Mouse (Mus musculus) spleen, adult 2 months (tissue): ENCODE measurements around the gene Mylk. TPM values are rescaled to one million over a fixed set of nuclear protein-coding genes. Genes with fewer than 3 reads are reported as not detected.

ENCODE experiments used
- DNase-seq, 2 experiments: peaks; one replicate each; pipeline versions ENCODE4 v3.0.0 to v3.0.0-alpha.2; 2012 to 2021; ENCODE audit warnings: low spot score in 2 of 2, low read depth in 1 of 2
- H3K27ac ChIP-seq: fragments of 200-500 bp; 2 replicates; pipeline ENCODE4 v1.5.1; 2012; ENCODE audit warnings: low read length, inconsistent platforms; ENCODE audit not compliant: insufficient read depth
- H3K27me3 ChIP-seq: fragments of 200-500 bp; 2 replicates; pipeline ENCODE4 v1.6.1; 2012; ENCODE audit warnings: mild to moderate bottlenecking, moderate library complexity, low read length, inconsistent platforms; ENCODE audit not compliant: control insufficient read depth, insufficient read depth
- H3K36me3 ChIP-seq: fragments of 200-500 bp; 2 replicates; pipeline ENCODE4 v1.6.1; 2012; ENCODE audit warnings: mild to moderate bottlenecking, low read length, inconsistent platforms; ENCODE audit not compliant: control insufficient read depth, insufficient read depth
- H3K4me1 ChIP-seq: fragments of 200-500 bp; 2 replicates; pipeline ENCODE4 v1.6.1; 2011; ENCODE audit warnings: inconsistent platforms; ENCODE audit not compliant: control insufficient read depth, insufficient read depth, insufficient read length
- H3K4me3 ChIP-seq: fragments of 200-500 bp; 2 replicates; pipeline ENCODE4 v1.5.1; 2011; ENCODE audit warnings: mild to moderate bottlenecking, inconsistent platforms; ENCODE audit not compliant: insufficient read depth, insufficient read length; ENCODE audit errors: extremely low read depth
- CTCF ChIP-seq: fragments of 200-500 bp; IDR thresholded peaks from 2 replicates; pipeline ENCODE4 v1.5.1; 2011; ENCODE audit warnings: mild to moderate bottlenecking, inconsistent platforms; ENCODE audit not compliant: insufficient read depth, insufficient read length, insufficient replicate concordance; ENCODE audit errors: extremely low read depth
- POLR2A ChIP-seq: fragments of 200-500 bp; IDR thresholded peaks from 2 replicates; pipeline ENCODE4 v1.6.1; 2011; ENCODE audit warnings: low read depth, low read length, inconsistent platforms
- WGBS: fragments of 180-500 bp; shearing (Covaris S2); methylation state at CpG from one replicate; pipeline ENCODE4 v1.1.7; 2018; 5-methylcytosine and 5-hydroxymethylcytosine counted together
- polyA plus RNA-seq: library from polyadenylated mRNA; depleted of rRNA; stranded (reverse); fragments of >200 nt; gene quantifications from 2 replicates; pipeline ENCODE4 v1.2.3, GENCODE M21; 2012

Gene Mylk
- polyA plus RNA-seq, 1 experiment: 41.9 TPM

DNA sequence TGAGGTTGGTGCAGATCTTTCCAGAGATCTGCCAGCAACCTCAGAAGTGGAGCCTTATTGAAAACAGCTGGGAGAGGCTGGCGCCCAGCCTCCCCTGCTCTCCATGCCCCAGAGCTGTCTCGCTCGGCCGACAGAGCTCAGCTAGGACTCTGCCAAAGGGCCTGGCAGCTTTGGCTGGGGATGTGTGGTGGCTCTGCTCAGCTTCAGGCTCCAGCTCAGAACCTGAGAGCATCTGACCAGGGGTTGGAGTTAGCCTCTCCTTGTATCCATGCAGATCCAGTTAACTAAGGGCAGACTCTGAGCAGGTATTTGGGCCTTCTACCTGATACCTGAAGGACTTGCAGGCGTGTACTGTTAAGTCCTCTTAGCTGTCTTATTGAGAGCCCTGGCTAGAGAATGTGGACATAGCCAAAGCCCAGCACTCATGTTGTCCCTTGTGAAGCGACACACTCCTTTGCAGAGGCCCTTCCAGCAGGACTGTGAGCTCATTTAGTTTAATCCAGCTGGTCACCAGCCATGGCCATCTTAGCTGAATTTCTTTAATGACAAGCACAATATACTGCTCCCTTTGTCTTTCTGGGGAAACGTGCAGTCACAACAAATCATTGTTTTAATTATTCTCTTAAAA lies 94.8 kb downstream of the Mylk start:
- Histone ChIP-seq H3K36me3 (no peaks in the 10 kb centered on the region), H3K27me3 (no peaks in the 10 kb centered on the region), H3K27ac (no peak overlapping the region), H3K4me1 (no peaks in the 10 kb centered on the region), H3K4me3 (no peak overlapping the region)
- TF ChIP-seq CTCF: no peak
- TF ChIP-seq POLR2A: no peak
- WGBS: 91% methylated on average over 7 of the region's 7 CpGs
- DNase-seq: no peak

DNA sequence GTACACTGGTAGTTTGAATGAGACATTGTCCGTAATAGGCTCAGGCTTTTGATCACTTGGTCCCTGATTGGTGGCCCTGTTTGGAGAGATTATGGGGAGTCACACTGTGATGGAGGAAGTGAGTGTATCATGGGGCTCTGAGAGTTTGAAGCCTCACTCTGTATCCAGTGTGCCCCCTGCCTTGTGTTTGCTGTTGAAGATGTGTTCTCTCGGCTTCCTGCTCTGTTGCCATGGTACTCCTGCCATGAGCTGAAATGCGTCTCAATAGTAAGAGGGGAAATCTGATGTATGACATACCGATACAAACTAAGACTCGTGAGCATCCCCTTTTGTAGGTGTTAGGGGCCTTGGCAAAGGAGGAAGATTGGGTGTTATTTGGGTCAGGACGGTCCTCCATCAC lies 99.8 kb downstream of the Mylk start:
- Histone ChIP-seq H3K27me3 (no peaks in the 10 kb centered on the region), H3K36me3 (no peaks in the 10 kb centered on the region), H3K4me3 (no peak overlapping the region), H3K27ac (no peak overlapping the region), H3K4me1 (no peaks in the 10 kb centered on the region)
- no peak for DNase-seq
- TF ChIP-seq CTCF (no peak), POLR2A (no peak)
- 93% methylated on average over 6 of the region's 6 CpGs for WGBS

DNA sequence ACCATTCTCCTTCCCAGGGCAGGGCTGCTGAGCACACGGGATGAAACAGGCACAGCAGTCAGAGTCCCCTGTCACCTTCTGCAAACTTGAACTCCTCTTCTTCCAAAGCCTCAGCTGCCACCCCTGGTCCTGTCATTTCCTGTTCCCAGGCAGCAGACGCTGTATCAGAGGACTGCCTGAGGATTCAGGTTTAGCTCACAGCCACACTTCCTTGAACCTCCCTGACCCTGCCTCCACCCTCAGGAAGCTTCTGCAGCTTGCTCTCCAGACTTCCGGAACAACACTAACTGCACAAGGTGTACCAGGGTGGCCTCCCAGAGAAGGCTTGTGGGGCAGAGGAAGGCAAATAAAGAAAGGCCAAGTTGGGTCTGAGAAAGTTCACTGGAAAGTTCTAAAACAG lies 102.6 kb downstream of the Mylk start:
- Histone ChIP-seq H3K27me3 (no peaks in the 10 kb centered on the region), H3K27ac (no peak overlapping the region), H3K4me3 (no peak overlapping the region), H3K4me1 (no peaks in the 10 kb centered on the region), H3K36me3 (no peaks in the 10 kb centered on the region)
- 26% methylated on average over 3 of the region's 3 CpGs for WGBS
- no peak for DNase-seq
- TF ChIP-seq POLR2A (no peak), CTCF (no peak)

DNA sequence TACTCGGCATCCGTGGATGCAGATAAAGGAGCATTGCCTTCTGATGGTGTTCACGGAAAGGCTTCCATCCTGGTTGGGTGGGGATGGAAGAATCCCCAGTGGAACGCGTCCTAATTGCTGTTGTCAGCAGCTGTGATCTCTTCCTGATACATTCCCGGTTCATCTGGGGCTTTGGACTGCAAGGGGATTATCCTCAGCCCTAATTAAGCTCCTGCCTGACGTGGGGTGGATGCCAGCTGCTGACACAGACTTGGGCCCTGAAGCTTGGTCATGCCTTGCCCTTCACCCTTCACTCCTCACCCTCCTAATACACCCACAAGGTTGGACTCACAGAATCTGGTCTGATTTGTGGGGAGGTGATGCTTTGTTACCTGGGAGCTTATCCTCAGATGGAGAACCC lies 109.1 kb downstream of the Mylk start:
- TF ChIP-seq POLR2A: no peak
- no peak for TF ChIP-seq CTCF
- no peak for DNase-seq
- Histone ChIP-seq H3K4me3 (no peak overlapping the region), H3K27me3 (no peaks in the 10 kb centered on the region), H3K27ac (no peak overlapping the region), H3K36me3 (no peaks in the 10 kb centered on the region), H3K4me1 (no peaks in the 10 kb centered on the region)
- WGBS: 88% methylated on average over 7 of the region's 7 CpGs

DNA sequence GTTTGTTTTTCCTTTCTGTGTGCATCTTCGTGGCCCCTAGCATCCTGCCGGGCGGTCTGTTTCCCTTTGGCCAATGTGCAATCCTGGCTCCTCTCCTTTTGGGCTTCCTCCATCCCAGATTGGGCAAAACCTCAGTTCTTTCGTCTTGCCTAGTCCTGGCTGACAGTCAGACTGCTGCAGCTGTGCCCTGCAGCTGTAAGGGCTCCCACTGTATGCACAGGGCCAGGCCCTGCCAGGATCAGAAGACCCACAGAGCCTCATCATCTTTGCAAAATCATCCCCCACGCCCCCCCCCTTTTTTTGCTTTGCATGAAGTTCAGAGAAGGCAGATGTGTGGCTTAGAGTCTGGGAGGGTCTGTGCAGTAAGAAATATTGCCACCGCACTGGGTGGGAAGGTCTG lies 110.1 kb downstream of the Mylk start:
- TF ChIP-seq POLR2A: no peak
- TF ChIP-seq CTCF: no peak
- Histone ChIP-seq H3K36me3 (no peaks in the 10 kb centered on the region), H3K27me3 (no peaks in the 10 kb centered on the region), H3K27ac (no peak overlapping the region), H3K4me3 (no peak overlapping the region), H3K4me1 (no peaks in the 10 kb centered on the region)
- DNase-seq: no peak
- 69% methylated on average over 6 of the region's 6 CpGs for WGBS

DNA sequence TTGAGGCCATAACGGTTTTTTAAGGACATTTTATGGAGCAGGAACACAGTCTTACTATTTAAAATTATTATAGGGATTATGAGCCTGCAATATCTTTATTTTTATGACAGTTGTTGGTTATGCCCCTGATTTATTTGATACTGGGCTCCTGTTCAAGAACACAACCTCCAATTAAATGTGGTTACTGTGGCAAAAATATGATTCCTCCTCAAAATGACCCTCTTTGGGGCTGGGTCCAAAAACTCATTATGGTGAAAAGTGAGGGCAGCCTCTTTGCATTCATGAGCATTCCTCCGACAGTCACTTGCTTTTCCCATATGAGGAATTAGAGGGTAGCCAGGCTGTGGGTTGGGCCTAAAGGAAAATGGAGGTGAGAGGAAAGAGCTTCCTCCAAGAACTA lies 110.7 kb downstream of the Mylk start:
- no peaks in the 10 kb centered on the region for H3K4me1 ChIP-seq
- no peaks in the 10 kb centered on the region for H3K27me3 ChIP-seq
- no peak overlapping the region for H3K27ac ChIP-seq
- WGBS: 80% methylated on average over 2 of the region's 2 CpGs
- H3K36me3 ChIP-seq: no peaks in the 10 kb centered on the region
- H3K4me3 ChIP-seq: no peak overlapping the region
- TF ChIP-seq POLR2A (no peak), CTCF (no peak)
- no peak for DNase-seq

DNA sequence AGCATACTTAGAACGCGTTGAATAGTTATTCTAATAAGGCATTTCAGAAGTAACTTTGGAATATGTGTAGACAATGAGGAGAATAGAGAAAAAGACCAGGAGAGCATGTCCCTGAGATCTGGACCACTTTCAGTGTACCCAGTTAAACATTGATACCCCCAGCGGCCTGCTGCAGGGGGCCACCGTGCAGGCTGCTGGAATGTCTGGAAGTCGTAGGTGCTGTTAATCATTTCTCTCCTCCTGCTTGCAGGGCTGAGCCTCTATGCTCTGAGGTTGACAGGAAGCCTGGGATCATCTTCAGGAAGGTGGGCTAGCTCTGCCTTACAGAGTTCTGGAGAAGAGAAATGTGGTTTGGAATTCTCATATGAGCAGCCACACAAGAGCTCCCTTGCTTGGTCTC lies 112.6 kb downstream of the Mylk start:
- TF ChIP-seq POLR2A: no peak
- no peak for TF ChIP-seq CTCF
- no peaks in the 10 kb centered on the region for H3K4me1 ChIP-seq
- no peaks in the 10 kb centered on the region for H3K27me3 ChIP-seq
- WGBS: 91% methylated on average over 5 of the region's 5 CpGs
- no peaks in the 10 kb centered on the region for H3K36me3 ChIP-seq
- no peak overlapping the region for H3K27ac ChIP-seq
- H3K4me3 ChIP-seq: no peak overlapping the region
- no peak for DNase-seq
